Mouse (Mus musculus): Measurements from ENCODE around the gene Hs6st2.

The Hs6st2 gene

DNA sequence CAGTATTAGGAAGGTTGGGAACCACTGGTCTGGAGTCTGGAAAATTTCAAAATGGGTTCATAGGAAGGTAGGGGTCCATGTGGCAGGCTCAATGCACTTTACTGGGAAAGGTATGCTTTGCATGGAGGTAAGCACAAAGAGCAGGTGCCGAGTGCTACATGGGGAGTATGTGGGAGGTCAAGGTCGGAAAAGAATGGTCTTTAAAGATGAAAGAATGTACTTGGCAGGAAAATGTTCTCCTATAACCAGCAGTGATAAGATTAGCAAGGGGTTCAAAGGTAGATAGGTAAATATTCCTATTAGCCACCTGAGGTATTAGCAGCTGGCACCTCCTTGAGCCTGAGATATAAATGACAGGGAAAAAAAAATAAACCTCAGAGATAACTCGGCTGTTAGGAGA, 338.1 kb downstream of the Hs6st2 start:
- no peaks in the 10 kb centered on the region for H3K27me3 ChIP-seq (ENCODE audit: control insufficient read depth, insufficient read depth, low read length, poor library complexity, severe bottlenecking)
- no peaks in the 10 kb centered on the region for H3K36me3 ChIP-seq (ENCODE audit: control insufficient read depth, insufficient read depth, low read length, poor library complexity, severe bottlenecking)
- no peak for DNase-seq (ENCODE audit: low read depth, low spot score)
